Mouse (Mus musculus) embryonic facial prominence, embryonic 10.5 days (tissue): ENCODE measurements at regions not wholly inside any gene's neighbourhood (a gene's known extent, or its start where the extent isn't known, plus 50 kb on each side); places are given as distances from the start of the nearest gene placed in this dataset.
A peak's percentile ranks its signal among the peaks of the same experiment; 100 is the strongest.

ENCODE experiments used
- DNase-seq: peaks from one replicate; pipeline ENCODE4 v3.0.0-alpha.2; 2017; ENCODE audit warnings: low spot score
- H3K27ac ChIP-seq: fragments of 300-500 bp; sonication (generic); replicated peaks from 2 replicates; pipeline ENCODE4 v1.5.1; 2016; ENCODE audit warnings: mild to moderate bottlenecking
- H3K27me3 ChIP-seq: fragments of 300-500 bp; sonication (generic); replicated peaks from 2 replicates; pipeline ENCODE4 v1.6.1; 2016; ENCODE audit warnings: low read depth, mild to moderate bottlenecking; ENCODE audit not compliant: poor library complexity, severe bottlenecking
- H3K36me3 ChIP-seq: fragments of 300-500 bp; sonication (generic); replicated peaks from 2 replicates; pipeline ENCODE4 v1.6.1; 2016; ENCODE audit warnings: mild to moderate bottlenecking, moderate library complexity
- H3K4me1 ChIP-seq: fragments of 300-500 bp; sonication (generic); 2 replicates; pipeline ENCODE4 v1.6.1; 2016
- H3K4me3 ChIP-seq: fragments of 300-500 bp; sonication (generic); 2 replicates; pipeline ENCODE4 v1.5.1; 2016; ENCODE audit warnings: mild to moderate bottlenecking, moderate library complexity
- H3K9me3 ChIP-seq: fragments of 300-500 bp; sonication (generic); 2 replicates; pipeline ENCODE4 v1.6.1; 2016; ENCODE audit warnings: mild to moderate bottlenecking
- WGBS: fragments of 180-500 bp; shearing (Covaris S2); methylation state at CpG from one replicate; pipeline ENCODE4 v1.1.7; 2016; 5-methylcytosine and 5-hydroxymethylcytosine counted together

- H3K27me3 ChIP-seq = peaks cover 63% of the 10 kb centered on the region
These were observed 119.5 kb upstream of the Tbca start for GRCm38 (mm10) chr13:94669106-94669683.

GRCm38 (mm10) chr13:94670266-94670665 lies 118.4 kb upstream of the Tbca start:
- Histone ChIP-seq H3K27me3 (peaks cover 58% of the 10 kb centered on the region), H3K9me3 (no peaks in the 10 kb centered on the region), H3K27ac (no peak overlapping the region), H3K4me3 (no peak overlapping the region), H3K4me1 (peaks cover 4% of the 10 kb centered on the region; the same call in 1 of the 2 replicates), H3K36me3 (no peaks in the 10 kb centered on the region)
- no peak for DNase-seq
- 88% methylated on average over 11 of the region's 11 CpGs for WGBS

More at GRCm38 (mm10) chr13:94669106-94669683, 119.5 kb upstream of the Tbca start:
- WGBS = 62% methylated on average over 9 of the region's 9 CpGs
- H3K27ac ChIP-seq = no peak overlapping the region
- H3K4me3 ChIP-seq = no peak overlapping the region
- H3K9me3 ChIP-seq = no peaks in the 10 kb centered on the region
- no peaks in the 10 kb centered on the region for H3K36me3 ChIP-seq
- peaks cover 4% of the 10 kb centered on the region; the same call in 1 of the 2 replicates for H3K4me1 ChIP-seq
- DNase-seq = no peak

GRCm38 (mm10) chr13:94670961-94671360 lies 117.7 kb upstream of the Tbca start:
- H3K4me3 ChIP-seq = no peak overlapping the region
- peaks cover 57% of the 10 kb centered on the region for H3K27me3 ChIP-seq
- DNase-seq = no peak
- 91% methylated on average over 8 of the region's 8 CpGs for WGBS
- H3K27ac ChIP-seq = no peak overlapping the region
- H3K4me1 ChIP-seq = peaks cover 4% of the 10 kb centered on the region; the same call in 1 of the 2 replicates
- no peaks in the 10 kb centered on the region for H3K9me3 ChIP-seq
- no peaks in the 10 kb centered on the region for H3K36me3 ChIP-seq

- WGBS = 33% methylated on average over 17 of the region's 17 CpGs
These were observed 108.1 kb upstream of the Tbca start for GRCm38 (mm10) chr13:94680492-94681168.

GRCm38 (mm10) chr13:94681606-94682005 lies 107.1 kb upstream of the Tbca start:
- H3K4me3 ChIP-seq = no peak overlapping the region
- H3K4me1 ChIP-seq = peaks cover 17% of the 10 kb centered on the region
- peaks cover 67% of the 10 kb centered on the region for H3K27me3 ChIP-seq
- no peaks in the 10 kb centered on the region for H3K9me3 ChIP-seq
- WGBS = 88% methylated on average over 13 of the region's 13 CpGs
- DNase-seq = no peak
- H3K36me3 ChIP-seq = no peaks in the 10 kb centered on the region
- H3K27ac ChIP-seq = 0 out of 2 replicates have a peak overlapping the region, but pooled peaks have one; percentile 6

More at GRCm38 (mm10) chr13:94680492-94681168, 108.1 kb upstream of the Tbca start:
- H3K9me3 ChIP-seq = no peaks in the 10 kb centered on the region
- peaks cover 17% of the 10 kb centered on the region for H3K4me1 ChIP-seq
- no peaks in the 10 kb centered on the region for H3K36me3 ChIP-seq
- H3K27ac ChIP-seq = no peak overlapping the region; the same call in 1 of the 2 replicates
- peaks cover 57% of the 10 kb centered on the region for H3K27me3 ChIP-seq
- no peak overlapping the region for H3K4me3 ChIP-seq
- peak; percentile 16 for DNase-seq

- peaks cover 67% of the 10 kb centered on the region for H3K27me3 ChIP-seq
- no peak for DNase-seq
- H3K27ac ChIP-seq = no peak overlapping the region
- no peak overlapping the region for H3K4me3 ChIP-seq
- 62% methylated on average over 7 of the region's 7 CpGs for WGBS
- peaks cover 12% of the 10 kb centered on the region for H3K4me1 ChIP-seq
- H3K36me3 ChIP-seq = no peaks in the 10 kb centered on the region
- H3K9me3 ChIP-seq = no peaks in the 10 kb centered on the region
These were observed 103.5 kb upstream of the Tbca start for GRCm38 (mm10) chr13:94685191-94685590.

GRCm38 (mm10) chr13:94687295-94687694 lies 101.4 kb upstream of the Tbca start:
- Histone ChIP-seq H3K36me3 (no peaks in the 10 kb centered on the region), H3K4me3 (no peak overlapping the region), H3K9me3 (no peaks in the 10 kb centered on the region), H3K27me3 (peaks cover 49% of the 10 kb centered on the region), H3K4me1 (0 out of 2 replicates have a peak, but pooled peaks cover 4% of the 10 kb centered on the region), H3K27ac (no peak overlapping the region)
- WGBS = 81% methylated on average over 5 of the region's 5 CpGs
- no peak for DNase-seq

GRCm38 (mm10) chr13:94706641-94707053 lies 82.1 kb upstream of the Tbca start:
- H3K4me1 ChIP-seq = peaks cover 52% of the 10 kb centered on the region
- 2% methylated on average over 7 of the region's 7 CpGs for WGBS
- H3K27me3 ChIP-seq = peaks cover 100% of the 10 kb centered on the region
- no peak overlapping the region for H3K27ac ChIP-seq
- H3K9me3 ChIP-seq = no peaks in the 10 kb centered on the region
- no peak overlapping the region for H3K4me3 ChIP-seq
- H3K36me3 ChIP-seq = no peaks in the 10 kb centered on the region
- DNase-seq = peak; percentile 48

- H3K27ac ChIP-seq = no peak overlapping the region
- no peak overlapping the region for H3K4me3 ChIP-seq
These were observed 81.1 kb upstream of the Tbca start for GRCm38 (mm10) chr13:94707371-94708280.

GRCm38 (mm10) chr13:94708786-94709185 lies 79.9 kb upstream of the Tbca start:
- no peaks in the 10 kb centered on the region for H3K9me3 ChIP-seq
- H3K4me1 ChIP-seq = peaks cover 35% of the 10 kb centered on the region
- H3K27ac ChIP-seq = no peak overlapping the region
- peaks cover 100% of the 10 kb centered on the region for H3K27me3 ChIP-seq
- DNase-seq = peak; percentile 16
- H3K4me3 ChIP-seq = no peak overlapping the region
- WGBS = 36% methylated on average over 5 of the region's 5 CpGs
- H3K36me3 ChIP-seq = no peaks in the 10 kb centered on the region

More at GRCm38 (mm10) chr13:94707371-94708280, 81.1 kb upstream of the Tbca start:
- peak; percentile 64 for DNase-seq
- Histone ChIP-seq H3K27me3 (peaks cover 100% of the 10 kb centered on the region), H3K9me3 (no peaks in the 10 kb centered on the region), H3K4me1 (peaks cover 42% of the 10 kb centered on the region), H3K36me3 (no peaks in the 10 kb centered on the region)
- 3% methylated on average over 32 of the region's 32 CpGs for WGBS

- Histone ChIP-seq H3K4me3 (peak overlapping the region; percentile 51), H3K9me3 (no peaks in the 10 kb centered on the region), H3K4me1 (peaks cover 35% of the 10 kb centered on the region), H3K36me3 (no peaks in the 10 kb centered on the region), H3K27me3 (peaks cover 100% of the 10 kb centered on the region), H3K27ac (no peak overlapping the region)
- DNase-seq = peak; percentile 79
- under 1% methylated on average over 50 of the region's 50 CpGs for WGBS
These were observed 78.8 kb upstream of the Tbca start for GRCm38 (mm10) chr13:94709691-94710573.
